Mouse (Mus musculus) testis, adult 2 months (tissue): ENCODE results near the gene Nfx1.

Experiments
- CTCF ChIP-seq: fragments of 200-500 bp; IDR thresholded peaks from 2 replicates; pipeline ENCODE4 v1.5.1; 2012; ENCODE audit warnings: low read depth, mild to moderate bottlenecking, inconsistent platforms, low read length, moderate library complexity; ENCODE audit not compliant: control insufficient read depth, insufficient read depth, insufficient replicate concordance
- POLR2A ChIP-seq: fragments of 200-500 bp; IDR thresholded peaks from 2 replicates; pipeline ENCODE4 v1.6.1; 2012; ENCODE audit warnings: low read depth, mild to moderate bottlenecking, inconsistent platforms, low read length, moderate library complexity; ENCODE audit not compliant: control insufficient read depth

DNA sequence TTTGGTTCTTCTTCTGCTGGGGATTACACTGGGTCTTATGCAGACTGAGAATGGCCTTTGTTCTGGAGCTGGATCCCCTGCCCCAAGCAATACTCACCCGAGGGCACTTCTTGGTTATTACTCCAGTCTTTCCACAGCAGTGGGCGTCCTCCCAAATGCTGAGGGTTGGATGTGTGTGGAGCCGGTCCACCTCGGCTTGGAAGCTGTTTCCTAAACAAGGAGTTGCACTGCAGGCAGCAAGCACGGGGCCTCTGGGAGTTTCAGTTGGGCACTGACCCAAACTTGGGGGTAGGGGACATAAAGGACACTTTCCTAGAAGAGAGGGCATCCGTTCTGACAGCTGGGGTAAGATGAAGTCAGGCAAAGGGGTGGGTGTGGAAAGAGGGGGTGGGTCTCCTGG is 103.8 kb downstream of the Nfx1 start:
- TF ChIP-seq POLR2A (no peak), CTCF (no peak)
